Mouse (Mus musculus) CH12.LX (cell line): ENCODE measurements around the gene Lrmda. TPM values are rescaled to one million over a fixed set of nuclear protein-coding genes. Genes with fewer than 3 reads are reported as not detected.

ENCODE experiments used
- DNase-seq: peaks from one replicate; pipeline ENCODE4 v3.0.0-alpha.2; 2013; ENCODE audit errors: extremely low read depth
- H3K27ac ChIP-seq: 2 replicates; pipeline ENCODE4 v1.5.1; 2012; ENCODE audit warnings: low read depth, mild to moderate bottlenecking, control low read depth, moderate library complexity; ENCODE audit not compliant: insufficient read depth
- H3K27me3 ChIP-seq: replicated peaks from 2 replicates; pipeline ENCODE3; 2012; ENCODE audit warnings: inconsistent platforms
- H3K36me3 ChIP-seq, 2 experiments: replicated peaks in 1 of 2; 2 replicates each; pipeline versions ENCODE3 to v1.6.1; 2012; ENCODE audit warnings: inconsistent platforms in 1 of 2, low read length in 1 of 2, mild to moderate bottlenecking in 1 of 2, mixed read lengths in 1 of 2, moderate library complexity in 1 of 2; ENCODE audit not compliant: control insufficient read depth in 1 of 2, insufficient read depth in 1 of 2
- H3K4me1 ChIP-seq, 2 experiments: 2 replicates each; pipeline ENCODE4 v1.6.1; 2012; ENCODE audit warnings: inconsistent platforms in 1 of 2, moderate library complexity in 1 of 2; ENCODE audit not compliant: insufficient read depth in 2 of 2, control insufficient read depth in 1 of 2
- H3K4me2 ChIP-seq: 2 replicates; pipeline ENCODE4 v1.6.1; 2012; ENCODE audit warnings: low read depth, mild to moderate bottlenecking, control low read depth; ENCODE audit not compliant: poor library complexity, insufficient read depth, severe bottlenecking
- H3K4me3 ChIP-seq, 3 experiments: fragments of 150-350 bp in 1 of 3; sonication (generic) in 1 of 3; replicated peaks in 1 of 3; 2 replicates each; pipeline versions ENCODE3 to v1.5.1; 2011 to 2012; ENCODE audit warnings: low read depth in 2 of 3, low read length in 2 of 3, mild to moderate bottlenecking in 2 of 3, moderate library complexity in 2 of 3, control low read depth in 1 of 3, improper control_type of control experiment in 1 of 3, inconsistent platforms in 1 of 3, mixed read lengths in 1 of 3; ENCODE audit not compliant: poor library complexity in 1 of 3
- H3K79me2 ChIP-seq: replicated peaks from 2 replicates; pipeline ENCODE4 v1.6.1; 2012; ENCODE audit warnings: mild to moderate bottlenecking, moderate library complexity; ENCODE audit not compliant: control insufficient read depth, poor library complexity, insufficient read depth, severe bottlenecking; ENCODE audit errors: extremely low read depth
- H3K9ac ChIP-seq: 2 replicates; pipeline ENCODE4 v1.6.1; 2012; ENCODE audit warnings: low read depth, mild to moderate bottlenecking, control low read depth, moderate library complexity; ENCODE audit not compliant: insufficient read depth
- H3K9me3 ChIP-seq: replicated peaks from 2 replicates; pipeline ENCODE3; 2012; ENCODE audit warnings: low read length, inconsistent platforms, mixed read lengths
- CHD1 ChIP-seq: IDR thresholded peaks from 2 replicates; pipeline ENCODE4 v1.6.1; 2012; ENCODE audit warnings: low read depth, low read length, improper control_type of control experiment, inconsistent platforms
- HCFC1 ChIP-seq: IDR thresholded peaks from 2 replicates; pipeline ENCODE4 v1.6.1; 2012; ENCODE audit warnings: low read depth, mild to moderate bottlenecking, inconsistent platforms, low read length, improper control_type of control experiment
- IRF4 ChIP-seq: IDR thresholded peaks from 2 replicates; pipeline ENCODE4 v1.6.1; 2014; ENCODE audit warnings: low read depth, mild to moderate bottlenecking, inconsistent platforms, low read length, improper control_type of control experiment
- JUND ChIP-seq: conservative IDR thresholded peaks from 2 replicates; pipeline ENCODE4 v1.6.1; 2011; ENCODE audit warnings: low read depth, low read length, improper control_type of control experiment
- KAT2A ChIP-seq: IDR thresholded peaks from 2 replicates; pipeline ENCODE4 v1.6.1; 2012; ENCODE audit warnings: low read length, improper control_type of control experiment, inconsistent platforms; ENCODE audit not compliant: insufficient replicate concordance
- MAX ChIP-seq: IDR thresholded peaks from 2 replicates; pipeline ENCODE4 v1.6.1; 2011; ENCODE audit warnings: low read length, improper control_type of control experiment
- MYC ChIP-seq: IDR thresholded peaks from 2 replicates; pipeline ENCODE4 v1.6.1; 2011; ENCODE audit warnings: low read depth, mild to moderate bottlenecking, improper control_type of control experiment, low read length
- NELFE ChIP-seq: IDR thresholded peaks from 2 replicates; pipeline ENCODE4 v1.6.1; 2011; ENCODE audit warnings: low read depth, low read length, improper control_type of control experiment
- NRF1 ChIP-seq: IDR thresholded peaks from 2 replicates; pipeline ENCODE4 v1.6.1; 2014; ENCODE audit warnings: low read depth, mild to moderate bottlenecking, inconsistent platforms, low read length, improper control_type of control experiment, moderate library complexity
- PAX5 ChIP-seq: IDR thresholded peaks from 2 replicates; pipeline ENCODE4 v1.6.1; 2012; ENCODE audit warnings: low read length, inconsistent platforms, mixed read lengths
- POLR2AphosphoS2 ChIP-seq: IDR thresholded peaks from 2 replicates; pipeline ENCODE4 v1.6.1; 2011; ENCODE audit warnings: low read depth, low read length, improper control_type of control experiment
- SIN3A ChIP-seq: IDR thresholded peaks from 2 replicates; pipeline ENCODE4 v1.6.1; 2012; ENCODE audit warnings: low read length, improper control_type of control experiment, inconsistent platforms
- USF2 ChIP-seq: conservative IDR thresholded peaks from 2 replicates; pipeline ENCODE4 v1.6.1; 2011; ENCODE audit warnings: low read depth, low read length, improper control_type of control experiment
- dilution Hi-C: fragments of 300-500 bp; cut with MboI; formaldehyde crosslinking; loops from 2 replicates; pipeline ENCODE4 v1.14.3; 2020; ENCODE audit warnings: low sequenced_read_pairs; ENCODE audit not compliant: extremely low pct_unique_long_range_greater_than_20kb, extremely low pct_ligation_motif_present
- in situ Hi-C: fragments of 300-500 bp; cut with MboI; formaldehyde crosslinking; loops from 3 replicates; pipeline ENCODE4 v1.14.3; 2019; ENCODE audit warnings: low sequenced_read_pairs, low pct_ligation_motif_present, low pct_unique_long_range_greater_than_20kb, mixed read lengths
- polyA plus RNA-seq: library from polyadenylated mRNA; unstranded; fragments of >175 nt; gene quantifications from 2 replicates; pipeline ENCODE4 v1.2.1, GENCODE M21; 2012; ENCODE audit warnings: low read depth; ENCODE audit not compliant: insufficient read length
- total RNA-seq, 2 experiments: library from RNA; depleted of rRNA; stranded (reverse); fragments of 300-350 nt in 1 of 2; fragments of >200 nt in 1 of 2; gene quantifications; 2 replicates each; pipeline ENCODE4 v1.2.3; 2012 to 2014

The Lrmda gene
- total and polyA plus RNA-seq, 3 experiments: 0.89 to 3.7 (median 1.9) TPM

- no peaks in the 10 kb centered on the region; the same call in 1 of the 2 replicates for H3K79me2 ChIP-seq
- no peak overlapping the region for H3K4me2 ChIP-seq
- no peak overlapping the region for H3K9ac ChIP-seq
- H3K27me3 ChIP-seq: no peaks in the 10 kb centered on the region
- H3K36me3 ChIP-seq: peaks cover 0 to 29% of the 10 kb centered on the region in 2 experiments
- peaks cover 3 to 25% of the 10 kb centered on the region in 2 experiments; a peak in 2 of 4 replicates for H3K4me1 ChIP-seq
- no peak for DNase-seq
- no peaks in the 10 kb centered on the region for H3K9me3 ChIP-seq
- no peak overlapping the region for H3K27ac ChIP-seq
- no peak for TF ChIP-seq SIN3A
- TF ChIP-seq HCFC1: no peak
- TF ChIP-seq KAT2A: no peak
- no peak for TF ChIP-seq NELFE
- no peak for TF ChIP-seq POLR2AphosphoS2
- TF ChIP-seq NRF1: no peak
- no peak for TF ChIP-seq CHD1
- no peak for TF ChIP-seq MYC
- dilution Hi-C loops (no loop called here), in situ Hi-C loops (no loop called here)
- H3K4me3 ChIP-seq: no peak overlapping the region
Measured at GRCm38 (mm10) chr14:22930488-22931046, 911.1 kb downstream of the Lrmda start.

GRCm38 (mm10) chr14:22931114-22931822 lies 911.8 kb downstream of the Lrmda start:
- no peaks in the 10 kb centered on the region for H3K9me3 ChIP-seq
- dilution Hi-C loops (no loop called here), in situ Hi-C loops (no loop called here)
- H3K4me1 ChIP-seq: peaks cover 3 to 25% of the 10 kb centered on the region in 2 experiments; a peak in 2 of 4 replicates
- H3K36me3 ChIP-seq: peaks cover 0 to 29% of the 10 kb centered on the region in 2 experiments
- H3K4me3 ChIP-seq: no peak overlapping the region
- no peaks in the 10 kb centered on the region; the same call in 1 of the 2 replicates for H3K79me2 ChIP-seq
- no peaks in the 10 kb centered on the region for H3K27me3 ChIP-seq
- TF ChIP-seq PAX5 (no peak), MAX (no peak), JUND (no peak), IRF4 (no peak), USF2 (no peak), POLR2AphosphoS2 (no peak)
- DNase-seq: no peak
- no peak overlapping the region for H3K4me2 ChIP-seq
- no peak overlapping the region for H3K9ac ChIP-seq
- no peak overlapping the region for H3K27ac ChIP-seq
